Mouse (Mus musculus): ENCODE measurements around the gene Plac8. TPM values are rescaled to one million over a fixed set of nuclear protein-coding genes. Genes with fewer than 3 reads are reported as not detected.

Gene Plac8
- polyA plus RNA-seq, 1 experiment from 2014 or later, result 0.48 TPM

GRCm38 (mm10) chr5:100583066-100583465 lies 11.0 kb upstream of the Plac8 start:
- ATAC-seq (ENCODE audit: low read depth), result no peak
- Histone ChIP-seq H3K9me3 (ENCODE audit: control insufficient read depth, low read length) (no peaks in the 10 kb centered on the region), H3K36me3 (ENCODE audit: control insufficient read depth, insufficient read depth, low read length) (no peaks in the 10 kb centered on the region), H3K27me3 (ENCODE audit: control insufficient read depth, insufficient read depth, low read length) (no peaks in the 10 kb centered on the region), H3K4me2 (ENCODE audit: low read depth, low read length) (no peak overlapping the region), H3K27ac (ENCODE audit: low read depth, low read length) (no peak overlapping the region), H3K9ac (replicated peaks; ENCODE audit: low read depth, low read length) (no peak overlapping the region), H3K4me1 (ENCODE audit: control insufficient read depth, insufficient read depth, low read length) (no peaks in the 10 kb centered on the region), H3K4me3 (ENCODE audit: low read depth, low read length) (no peak overlapping the region)
- 88% methylated on average over 7 of the region's 7 CpGs for WGBS

DNA sequence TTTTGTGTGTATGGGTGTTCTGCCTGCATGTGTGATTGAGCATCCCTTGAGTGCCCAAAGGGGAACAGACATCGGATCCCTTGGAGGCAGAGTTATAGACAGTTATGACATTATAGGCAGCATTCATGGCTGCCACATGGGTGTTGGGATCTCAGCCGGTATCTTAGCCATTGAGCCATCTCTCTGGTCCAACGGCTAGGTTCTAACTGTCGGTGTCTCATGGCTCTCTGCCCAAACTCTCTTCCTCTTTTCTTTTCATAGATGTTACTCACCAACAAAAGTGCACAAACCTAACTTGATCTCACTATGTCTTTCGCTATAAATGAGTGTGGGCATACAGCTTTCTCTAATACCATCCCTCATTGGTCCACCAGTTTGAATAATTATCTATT lies 10.4 kb upstream of the Plac8 start:
- H3K9ac ChIP-seq (replicated peaks; ENCODE audit: low read depth, low read length), result no peak overlapping the region
- ATAC-seq (ENCODE audit: low read depth), result no peak
- 96% methylated on average over 5 of the region's 5 CpGs for WGBS

GRCm38 (mm10) chr5:100581622-100582434 lies 9.8 kb upstream of the Plac8 start:
- no peaks in the 10 kb centered on the region for H3K27me3 ChIP-seq (ENCODE audit: control insufficient read depth, insufficient read depth, low read length)
- H3K4me1 ChIP-seq (ENCODE audit: control insufficient read depth, insufficient read depth, low read length), result no peaks in the 10 kb centered on the region
- WGBS, result 82% methylated on average over 11 of the region's 11 CpGs
- no peaks in the 10 kb centered on the region for H3K9me3 ChIP-seq (ENCODE audit: control insufficient read depth, low read length)
- H3K9ac ChIP-seq (replicated peaks; ENCODE audit: low read depth, low read length), result no peak overlapping the region
- H3K27ac ChIP-seq (ENCODE audit: low read depth, low read length), result no peak overlapping the region
- H3K4me3 ChIP-seq (ENCODE audit: low read depth, low read length), result no peak overlapping the region
- no peaks in the 10 kb centered on the region for H3K36me3 ChIP-seq (ENCODE audit: control insufficient read depth, insufficient read depth, low read length)
- H3K4me2 ChIP-seq (ENCODE audit: low read depth, low read length), result no peak overlapping the region
- ATAC-seq (ENCODE audit: low read depth), result no peak

More for the DNA sequence above, 10.4 kb upstream of the Plac8 start:
- Histone ChIP-seq H3K4me1 (ENCODE audit: control insufficient read depth, insufficient read depth, low read length) (no peaks in the 10 kb centered on the region), H3K27me3 (ENCODE audit: control insufficient read depth, insufficient read depth, low read length) (no peaks in the 10 kb centered on the region), H3K36me3 (ENCODE audit: control insufficient read depth, insufficient read depth, low read length) (no peaks in the 10 kb centered on the region), H3K4me2 (ENCODE audit: low read depth, low read length) (no peak overlapping the region), H3K4me3 (ENCODE audit: low read depth, low read length) (no peak overlapping the region), H3K27ac (ENCODE audit: low read depth, low read length) (no peak overlapping the region), H3K9me3 (ENCODE audit: control insufficient read depth, low read length) (no peaks in the 10 kb centered on the region)

DNA sequence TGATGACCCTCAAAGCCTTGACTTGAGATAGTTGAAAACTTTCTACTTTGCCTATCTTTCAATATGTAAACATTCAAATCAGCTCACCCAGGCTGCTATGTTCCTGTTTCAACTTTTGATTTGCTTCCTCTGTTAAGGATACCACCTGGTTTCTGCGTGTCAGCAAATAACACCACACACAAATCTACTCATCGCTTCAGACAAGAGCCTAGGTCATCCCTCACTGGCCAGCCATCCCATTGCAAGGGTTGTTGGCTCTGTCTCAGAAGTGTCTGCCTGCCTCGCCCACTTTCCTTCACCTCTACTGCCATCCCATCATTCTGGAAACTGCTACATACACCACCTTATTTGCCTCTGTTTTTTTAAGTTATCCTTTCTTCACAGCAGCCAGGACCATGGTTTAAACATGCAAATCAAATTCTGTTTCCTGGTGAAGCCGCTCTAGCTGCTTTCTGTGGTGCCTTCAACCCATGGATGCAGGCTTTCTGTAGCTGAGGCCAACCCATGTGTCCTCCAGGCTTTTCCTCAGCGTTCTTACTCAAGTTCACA lies 6.9 kb upstream of the Plac8 start:
- WGBS, result 93% methylated on average over 5 of the region's 5 CpGs
- Histone ChIP-seq H3K9ac (replicated peaks; ENCODE audit: low read depth, low read length) (no peak overlapping the region), H3K4me2 (ENCODE audit: low read depth, low read length) (no peak overlapping the region), H3K9me3 (ENCODE audit: control insufficient read depth, low read length) (no peaks in the 10 kb centered on the region), H3K27ac (ENCODE audit: low read depth, low read length) (no peak overlapping the region), H3K4me1 (ENCODE audit: control insufficient read depth, insufficient read depth, low read length) (no peaks in the 10 kb centered on the region), H3K4me3 (ENCODE audit: low read depth, low read length) (no peak overlapping the region), H3K27me3 (ENCODE audit: control insufficient read depth, insufficient read depth, low read length) (no peaks in the 10 kb centered on the region), H3K36me3 (ENCODE audit: control insufficient read depth, insufficient read depth, low read length) (no peaks in the 10 kb centered on the region)
- ATAC-seq (ENCODE audit: low read depth), result no peak

- Histone ChIP-seq H3K27ac (ENCODE audit: low read depth, low read length) (no peak overlapping the region), H3K9ac (replicated peaks; ENCODE audit: low read depth, low read length) (no peak overlapping the region), H3K4me3 (ENCODE audit: low read depth, low read length) (no peak overlapping the region), H3K4me1 (ENCODE audit: control insufficient read depth, insufficient read depth, low read length) (no peaks in the 10 kb centered on the region), H3K36me3 (ENCODE audit: control insufficient read depth, insufficient read depth, low read length) (no peaks in the 10 kb centered on the region), H3K9me3 (ENCODE audit: control insufficient read depth, low read length) (no peaks in the 10 kb centered on the region), H3K4me2 (ENCODE audit: low read depth, low read length) (no peak overlapping the region), H3K27me3 (ENCODE audit: control insufficient read depth, insufficient read depth, low read length) (no peaks in the 10 kb centered on the region)
- WGBS, result 44% methylated on average over 1 of the region's 1 CpGs
- no peak for ATAC-seq (ENCODE audit: low read depth)
Measured at GRCm38 (mm10) chr5:100574771-100575170, 2.7 kb upstream of the Plac8 start.

GRCm38 (mm10) chr5:100573256-100573655 lies 1.2 kb upstream of the Plac8 start:
- ATAC-seq (ENCODE audit: low read depth), result no peak
- no peak overlapping the region for H3K9ac ChIP-seq (replicated peaks; ENCODE audit: low read depth, low read length)
- 91% methylated on average over 5 of the region's 5 CpGs for WGBS
- H3K27me3 ChIP-seq (ENCODE audit: control insufficient read depth, insufficient read depth, low read length), result no peaks in the 10 kb centered on the region
- no peaks in the 10 kb centered on the region for H3K9me3 ChIP-seq (ENCODE audit: control insufficient read depth, low read length)
- no peak overlapping the region for H3K4me2 ChIP-seq (ENCODE audit: low read depth, low read length)
- no peak overlapping the region for H3K27ac ChIP-seq (ENCODE audit: low read depth, low read length)
- H3K4me1 ChIP-seq (ENCODE audit: control insufficient read depth, insufficient read depth, low read length), result no peaks in the 10 kb centered on the region
- H3K36me3 ChIP-seq (ENCODE audit: control insufficient read depth, insufficient read depth, low read length), result no peaks in the 10 kb centered on the region
- no peak overlapping the region for H3K4me3 ChIP-seq (ENCODE audit: low read depth, low read length)

GRCm38 (mm10) chr5:100570716-100571115 lies 1.3 kb downstream of the Plac8 start:
- Histone ChIP-seq H3K4me3 (ENCODE audit: low read depth, low read length) (no peak overlapping the region), H3K4me2 (ENCODE audit: low read depth, low read length) (no peak overlapping the region), H3K27me3 (ENCODE audit: control insufficient read depth, insufficient read depth, low read length) (no peaks in the 10 kb centered on the region), H3K27ac (ENCODE audit: low read depth, low read length) (no peak overlapping the region), H3K4me1 (ENCODE audit: control insufficient read depth, insufficient read depth, low read length) (no peaks in the 10 kb centered on the region), H3K9ac (replicated peaks; ENCODE audit: low read depth, low read length) (no peak overlapping the region), H3K36me3 (ENCODE audit: control insufficient read depth, insufficient read depth, low read length) (no peaks in the 10 kb centered on the region), H3K9me3 (ENCODE audit: control insufficient read depth, low read length) (no peaks in the 10 kb centered on the region)
- ATAC-seq (ENCODE audit: low read depth), result no peak
- 49% methylated on average over 8 of the region's 8 CpGs for WGBS

DNA sequence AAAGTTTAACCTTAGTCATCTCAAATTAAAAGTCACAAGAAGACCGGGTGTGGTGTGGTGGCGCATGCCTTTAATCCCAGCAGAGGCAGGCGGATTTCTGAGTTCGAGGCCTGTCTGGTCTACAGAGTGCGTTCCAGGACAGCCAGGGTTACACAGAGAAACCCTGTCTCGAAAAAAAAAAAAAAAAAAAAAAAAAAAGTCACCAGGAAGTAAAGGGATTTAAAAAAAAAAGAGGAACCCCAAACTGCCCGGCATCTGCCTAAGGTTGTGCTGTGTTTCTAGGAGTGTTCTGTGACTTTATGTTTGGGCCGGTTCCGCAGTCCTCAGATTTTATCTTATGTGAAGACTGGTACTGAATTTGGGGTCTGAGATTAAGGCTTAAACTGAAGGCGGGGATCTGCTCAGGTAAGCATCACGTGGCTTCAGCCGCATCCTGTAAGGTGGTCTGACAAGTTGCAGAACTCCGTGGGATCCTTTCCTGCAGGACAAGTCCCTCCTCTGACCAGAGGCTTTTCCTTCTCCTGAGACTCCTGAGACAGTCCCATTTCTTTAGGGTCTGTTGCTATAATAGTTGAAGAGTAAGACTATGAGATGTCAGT lies 1.9 kb downstream of the Plac8 start:
- Histone ChIP-seq H3K4me3 (ENCODE audit: low read depth, low read length) (no peak overlapping the region), H3K36me3 (ENCODE audit: control insufficient read depth, insufficient read depth, low read length) (no peaks in the 10 kb centered on the region), H3K9ac (replicated peaks; ENCODE audit: low read depth, low read length) (no peak overlapping the region), H3K27me3 (ENCODE audit: control insufficient read depth, insufficient read depth, low read length) (no peaks in the 10 kb centered on the region), H3K4me2 (ENCODE audit: low read depth, low read length) (no peak overlapping the region), H3K9me3 (ENCODE audit: control insufficient read depth, low read length) (no peaks in the 10 kb centered on the region), H3K4me1 (ENCODE audit: control insufficient read depth, insufficient read depth, low read length) (no peaks in the 10 kb centered on the region), H3K27ac (ENCODE audit: low read depth, low read length) (no peak overlapping the region)
- no peak for ATAC-seq (ENCODE audit: low read depth)
- WGBS, result 79% methylated on average over 13 of the region's 13 CpGs

DNA sequence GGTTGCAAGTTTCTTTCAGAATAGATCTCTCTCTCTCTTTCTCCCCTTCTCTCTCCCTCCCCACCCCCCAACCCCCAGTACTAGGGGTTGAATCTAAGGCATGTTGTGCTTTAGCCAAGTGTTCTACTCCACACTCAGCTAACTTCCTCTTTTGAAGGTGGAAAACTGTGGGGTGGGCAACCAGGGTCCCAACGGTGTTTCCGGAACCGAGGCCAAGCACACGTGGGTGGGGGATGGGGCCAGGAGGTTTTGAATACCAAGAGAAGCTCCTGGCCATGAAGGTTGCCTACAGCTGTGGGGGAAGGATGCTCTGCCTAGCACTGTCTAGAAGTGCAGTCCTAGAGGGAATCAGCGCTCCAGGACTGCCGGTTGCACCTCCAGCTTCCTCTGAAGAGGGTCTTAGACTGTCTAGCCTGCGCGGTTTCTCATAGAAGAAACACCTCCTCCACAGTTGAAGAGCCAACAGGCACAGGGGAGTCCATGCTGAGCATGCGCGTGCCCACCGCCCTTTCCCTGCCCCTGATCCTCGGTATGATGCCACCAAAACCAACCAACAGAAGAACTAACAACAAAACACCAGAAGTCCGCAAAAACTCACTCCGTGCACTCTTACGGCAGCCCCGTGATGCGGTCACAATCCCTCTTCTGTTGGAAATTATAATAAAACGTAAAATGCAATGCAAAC lies 2.7 kb downstream of the Plac8 start:
- Histone ChIP-seq H3K27ac (ENCODE audit: low read depth, low read length) (no peak overlapping the region), H3K4me3 (ENCODE audit: low read depth, low read length) (no peak overlapping the region), H3K27me3 (ENCODE audit: control insufficient read depth, insufficient read depth, low read length) (no peaks in the 10 kb centered on the region), H3K4me1 (ENCODE audit: control insufficient read depth, insufficient read depth, low read length) (no peaks in the 10 kb centered on the region), H3K9ac (replicated peaks; ENCODE audit: low read depth, low read length) (no peak overlapping the region), H3K4me2 (ENCODE audit: low read depth, low read length) (no peak overlapping the region), H3K36me3 (ENCODE audit: control insufficient read depth, insufficient read depth, low read length) (no peaks in the 10 kb centered on the region), H3K9me3 (ENCODE audit: control insufficient read depth, low read length) (no peaks in the 10 kb centered on the region)
- 82% methylated on average over 18 of the region's 18 CpGs for whole genome bisulfite sequencing
- ATAC-seq (ENCODE audit: low read depth), result no peak

Data from neural tube, embryonic 14.5 days (tissue).